ENCODE assay signal across 9 mouse cellular contexts in genomic region chr5:53213711-53214352, GRCm38 (mm10). TPM values are rescaled to one million over a fixed set of nuclear protein-coding genes. Genes with fewer than 3 reads are reported as not detected.
DNase-seq lines count a peak whose midpoint lies in the region; ATAC-seq and TF ChIP-seq lines count a peak whose summit lies in the region.
"Had no signal": no experiment of that assay in that cellular context is flagged by ENCODE, and none has a peak within 500 bp of the region (broad histone marks: within the 10 kb centered on the region; RNA-seq: fewer than 3 reads in every experiment).

Sel1l3 (minus strand) TSS chr5:53213927.

- H3K27ac ChIP-seq in layer of hippocampus, adult 2 months = peak within 1 kb of the TSS; percentile 92
- peak within 1 kb of the TSS; percentile 73 for H3K27ac ChIP-seq in forebrain, embryonic 16.5 days (ENCODE audit: low read length)
- peak within 1 kb of the TSS; percentile 38; the same call in 1 of the 2 replicates for H3K27ac ChIP-seq in intestine, embryonic 14.5 days (ENCODE audit: low read depth)
- peak within 1 kb of the TSS; percentile 81 for H3K27ac ChIP-seq in limb, embryonic 10.5 days
- H3K27ac ChIP-seq in midbrain, embryonic 15.5 days = peak within 1 kb of the TSS; percentile 74

- peak within 1 kb of the TSS; percentile 67 for H3K9ac ChIP-seq in forebrain, embryonic 16.5 days (replicated peaks; ENCODE audit: low read depth, low read length)
- peak within 1 kb of the TSS; percentile 61 for H3K9ac ChIP-seq in intestine, embryonic 14.5 days (ENCODE audit: low read length)
- peak within 1 kb of the TSS; percentile 86 for H3K9ac ChIP-seq in midbrain, embryonic 15.5 days

- TF ChIP-seq CTCF in layer of hippocampus, adult 2 months (conservative IDR thresholded peaks at IDR 0.05) = no peak

- peak; percentile 21 to 37 for DNase-seq in layer of hippocampus, adult 2 months (ENCODE audit: low spot score in 2 of 2)
- DNase-seq in layer of hippocampus, adult 11-12 months (ENCODE audit: low spot score) = no peak
- peak; percentile 75 for DNase-seq in cerebellum, adult 11 months
- peak; percentile 83 for DNase-seq in intestine, embryonic 14.5 days (ENCODE audit: low spot score)
- DNase-seq in limb, embryonic 10.5 days (ENCODE audit: low spot score) = peak; percentile 56
- DNase-seq in ovary, postnatal 10 days (ENCODE audit: low spot score) = no peak

- H3K4me1 ChIP-seq in forebrain, embryonic 16.5 days (replicated peaks; ENCODE audit: control insufficient read depth, insufficient read depth, low read length) = peaks cover 37% of the 10 kb centered on the region
- no peaks in the 10 kb centered on the region for H3K4me1 ChIP-seq in intestine, embryonic 14.5 days (replicated peaks; ENCODE audit: control insufficient read depth, insufficient read depth, low read length)
- peaks cover 17% of the 10 kb centered on the region for H3K4me1 ChIP-seq in limb, embryonic 10.5 days
- H3K4me1 ChIP-seq in midbrain, embryonic 15.5 days = peaks cover 33% of the 10 kb centered on the region

- peak within 1 kb of the TSS; percentile 86 for H3K4me3 ChIP-seq in layer of hippocampus, adult 2 months
- H3K4me3 ChIP-seq in forebrain, embryonic 16.5 days (replicated peaks; ENCODE audit: low read length) = peak within 1 kb of the TSS; percentile 51
- peak within 1 kb of the TSS; percentile 55 for H3K4me3 ChIP-seq in intestine, embryonic 14.5 days (ENCODE audit: low read depth, low read length)
- peak within 1 kb of the TSS; percentile 72 for H3K4me3 ChIP-seq in limb, embryonic 10.5 days
- peak within 1 kb of the TSS; percentile 58 for H3K4me3 ChIP-seq in midbrain, embryonic 15.5 days

- H3K27me3 ChIP-seq in forebrain, embryonic 16.5 days (replicated peaks; ENCODE audit: control insufficient read depth, insufficient read depth, low read length) = no peaks in the 10 kb centered on the region
- H3K27me3 ChIP-seq in intestine, embryonic 14.5 days (replicated peaks; ENCODE audit: control insufficient read depth, insufficient read depth, low read length) = peaks cover 32% of the 10 kb centered on the region
- H3K27me3 ChIP-seq in limb, embryonic 10.5 days (ENCODE audit: low read depth, poor library complexity, severe bottlenecking) = peaks cover 73% of the 10 kb centered on the region
- 0 out of 2 replicates have a peak, but pooled peaks cover 5% of the 10 kb centered on the region for H3K27me3 ChIP-seq in midbrain, embryonic 15.5 days (replicated peaks)

- no peaks in the 10 kb centered on the region for H3K36me3 ChIP-seq in forebrain, embryonic 16.5 days (ENCODE audit: control insufficient read depth, insufficient read depth)
- H3K36me3 ChIP-seq in intestine, embryonic 14.5 days (ENCODE audit: control insufficient read depth, insufficient read depth, low read length) = no peaks in the 10 kb centered on the region
- H3K36me3 ChIP-seq in limb, embryonic 10.5 days = no peaks in the 10 kb centered on the region
- no peaks in the 10 kb centered on the region for H3K36me3 ChIP-seq in midbrain, embryonic 15.5 days (replicated peaks)
- H3K36me3 ChIP-seq: G1E had no signal

- peak within 1 kb of the TSS; percentile 70 for H3K4me2 ChIP-seq in forebrain, embryonic 16.5 days (ENCODE audit: low read length)
- H3K4me2 ChIP-seq in intestine, embryonic 14.5 days (ENCODE audit: low read length) = peak within 1 kb of the TSS; percentile 99
- H3K4me2 ChIP-seq in midbrain, embryonic 15.5 days = peak within 1 kb of the TSS; percentile 84

- no peaks in the 10 kb centered on the region for H3K9me3 ChIP-seq in forebrain, embryonic 16.5 days (ENCODE audit: control insufficient read depth, low read length)
- no peaks in the 10 kb centered on the region for H3K9me3 ChIP-seq in intestine, embryonic 14.5 days (ENCODE audit: control insufficient read depth, low read length)
- no peaks in the 10 kb centered on the region for H3K9me3 ChIP-seq in limb, embryonic 10.5 days (replicated peaks)
- no peaks in the 10 kb centered on the region for H3K9me3 ChIP-seq in midbrain, embryonic 15.5 days

- WGBS in forebrain, embryonic 16.5 days = under 1% methylated on average over 24 of the region's 29 CpGs
- WGBS in intestine, embryonic 14.5 days = 4% methylated on average over 21 of the region's 29 CpGs
- WGBS in limb, embryonic 10.5 days = 2% methylated on average over 26 of the region's 29 CpGs
- WGBS in midbrain, embryonic 15.5 days = 0% methylated on average over 24 of the region's 29 CpGs

- ATAC-seq in forebrain, embryonic 16.5 days = peak; percentile 68
- peak; percentile 78 for ATAC-seq in intestine, embryonic 14.5 days (replicated peaks; ENCODE audit: low FRiP score, low TSS enrichment, low read depth)
- peak; percentile 75 for ATAC-seq in midbrain, embryonic 15.5 days (replicated peaks)

RNA-seq across cellular contexts. Expression of gene Sel1l3, which starts in this region (rescaled TPM):
- 10 to 100 TPM; 38.3 to 40.7 TPM for total RNA-seq in layer of hippocampus, adult 2 months (2021)
- polyA plus RNA-seq in forebrain, embryonic 16.5 days (2015; fragmentation: Nextera tagmentation; extraction: Ambion mirVana) = 9.9 and 10.2 TPM in 2 replicates
- 10.3 and 11.1 TPM in 2 replicates for polyA plus RNA-seq in intestine, embryonic 14.5 days (2014; fragmentation: Nextera tagmentation; extraction: Ambion mirVana)
- polyA plus RNA-seq in limb, embryonic 10.5 days (2016; fragmentation: Nextera tagmentation; extraction: Ambion mirVana) = 0.68 and 1.2 TPM in 2 replicates
- polyA plus RNA-seq in midbrain, embryonic 15.5 days (2015; fragmentation: Nextera tagmentation; extraction: Ambion mirVana) = 6.1 and 7.3 TPM in 2 replicates
- polyA plus RNA-seq: G1E had no signal

Comparison
In these comparisons a context has a peak if more than half of its experiments do, and no peak if none do; other contexts are left out.
1. DNase-seq: peak in layer of hippocampus, adult 2 months (2 of 2), cerebellum, adult 11 months (single experiment), intestine, embryonic 14.5 days (single experiment) and limb, embryonic 10.5 days (single experiment); none in layer of hippocampus, adult 11-12 months (single experiment) and ovary, postnatal 10 days (single experiment).
2. H3K27ac ChIP-seq: peak in every context shown above with its lines; median percentile 92 in layer of hippocampus, adult 2 months; 81 in limb, embryonic 10.5 days; 74 in midbrain, embryonic 15.5 days; 73 in forebrain, embryonic 16.5 days; 38 in intestine, embryonic 14.5 days.
3. Peak in every context shown above with its lines, with median percentiles within 50 percentile points of each other: H3K4me3 ChIP-seq, ATAC-seq, H3K4me2 ChIP-seq and H3K9ac ChIP-seq.